Mouse (Mus musculus): Measurements from ENCODE around the gene Omp. TPM values are rescaled to one million over a fixed set of nuclear protein-coding genes. Genes with fewer than 3 reads are reported as not detected.

The Omp gene
- polyA plus RNA-seq (2014; fragmentation: Nextera tagmentation; extraction: Ambion mirVana) = 0.30 and 0.32 TPM in 2 replicates

DNA sequence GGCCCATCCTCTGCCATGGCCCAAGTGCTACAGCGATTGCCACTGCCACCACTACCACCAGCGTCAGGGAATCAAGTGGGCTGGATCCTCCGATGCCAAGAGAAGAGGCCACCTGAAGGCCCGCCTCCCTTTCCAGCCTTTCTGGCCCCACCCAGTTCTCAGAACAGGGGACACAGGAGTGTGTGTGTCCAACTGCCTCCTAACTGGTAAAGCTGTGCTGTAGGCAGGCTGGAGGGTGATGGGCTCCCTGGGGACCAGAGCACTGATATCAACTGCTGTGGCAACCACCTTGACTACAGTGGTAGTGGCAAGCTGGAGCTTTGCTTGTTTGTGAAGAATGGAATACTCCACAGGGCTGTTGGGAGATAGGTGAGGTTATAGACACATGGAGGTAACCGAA, at the start of gene Omp:
TSS of gene Omp (minus strand) at position 101 of the 400 bp plus-strand sequence.
- ATAC-seq = no peak
- no peak within 1 kb of the TSS for H3K9ac ChIP-seq (ENCODE audit: low read length)

DNA sequence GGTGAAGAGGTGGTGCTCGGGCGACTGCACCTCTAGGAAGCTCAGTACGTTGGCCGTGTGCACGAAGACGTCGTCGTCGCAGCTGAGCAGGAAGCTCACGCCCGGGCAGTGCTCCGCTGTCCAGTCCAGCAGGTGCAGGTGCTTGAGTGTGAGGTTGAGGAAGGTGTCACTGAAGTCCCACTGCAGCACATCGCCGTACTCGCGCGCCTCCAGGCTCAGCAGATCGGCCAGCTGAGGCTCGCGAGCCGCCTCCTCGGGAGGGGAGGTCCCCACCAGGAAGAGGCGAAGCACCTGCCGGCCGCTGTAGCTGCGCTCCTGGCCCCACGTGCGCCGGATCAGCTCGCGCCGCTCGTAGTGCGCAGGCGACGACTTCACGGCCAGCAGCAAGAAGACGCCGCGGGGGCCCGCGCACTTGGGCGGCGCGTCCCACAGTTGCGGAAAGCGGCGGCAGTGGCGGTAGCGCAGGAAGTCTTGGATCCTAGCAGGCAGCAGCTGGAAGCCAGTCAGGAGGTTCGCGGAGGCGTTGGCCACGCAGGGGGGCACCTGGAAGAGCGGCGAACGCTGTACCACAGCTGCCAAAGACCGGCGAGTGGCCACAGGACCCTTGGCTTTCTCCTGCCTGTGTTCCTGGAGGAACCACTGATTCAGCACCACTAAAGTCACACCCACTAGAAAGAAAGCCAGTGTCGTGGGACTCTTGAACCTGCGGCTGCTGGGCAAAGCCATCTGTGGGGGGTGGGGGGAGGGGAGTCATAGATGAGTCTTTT, 48.9 kb upstream of the Omp start:
- WGBS = 2% methylated on average over 59 of the region's 61 CpGs
- Histone ChIP-seq H3K9me3 (replicated peaks; ENCODE audit: control insufficient read depth, low read length) (no peaks in the 10 kb centered on the region), H3K9ac (ENCODE audit: low read length) (peak overlapping the region; percentile 54), H3K4me2 (ENCODE audit: low read length) (peak overlapping the region; percentile 90), H3K4me1 (ENCODE audit: control insufficient read depth, insufficient read depth, low read length) (0 out of 2 replicates have a peak, but pooled peaks cover 7% of the 10 kb centered on the region), H3K27ac (ENCODE audit: low read depth, low read length) (no peak overlapping the region), H3K36me3 (ENCODE audit: control insufficient read depth, insufficient read depth, low read length) (no peaks in the 10 kb centered on the region), H3K4me3 (ENCODE audit: low read depth, low read length) (peak overlapping the region; percentile 41), H3K27me3 (replicated peaks; ENCODE audit: control insufficient read depth, insufficient read depth, low read length) (peaks cover 45% of the 10 kb centered on the region)
- peak; percentile 50 for DNase-seq (ENCODE audit: low spot score)
- peak; percentile 61 for ATAC-seq

More for the DNA sequence above, at the start of gene Omp:
- no peaks in the 10 kb centered on the region for H3K27me3 ChIP-seq (replicated peaks; ENCODE audit: control insufficient read depth, insufficient read depth, low read length)
- 90% methylated on average over 5 of the region's 5 CpGs for WGBS
- DNase-seq (ENCODE audit: low spot score) = no peak
- H3K4me3 ChIP-seq (ENCODE audit: low read depth, low read length) = no peak within 1 kb of the TSS
- no peak within 1 kb of the TSS for H3K4me2 ChIP-seq (ENCODE audit: low read length)
- peaks cover 7% of the 10 kb centered on the region for H3K4me1 ChIP-seq (ENCODE audit: control insufficient read depth, insufficient read depth, low read length)
- 0 out of 2 replicates have a peak within 1 kb of the TSS, but pooled peaks have one; percentile 27 for H3K27ac ChIP-seq (ENCODE audit: low read depth, low read length)
- H3K9me3 ChIP-seq (replicated peaks; ENCODE audit: control insufficient read depth, low read length) = no peaks in the 10 kb centered on the region
- H3K36me3 ChIP-seq (ENCODE audit: control insufficient read depth, insufficient read depth, low read length) = 0 out of 2 replicates have a peak, but pooled peaks cover 3% of the 10 kb centered on the region

DNA sequence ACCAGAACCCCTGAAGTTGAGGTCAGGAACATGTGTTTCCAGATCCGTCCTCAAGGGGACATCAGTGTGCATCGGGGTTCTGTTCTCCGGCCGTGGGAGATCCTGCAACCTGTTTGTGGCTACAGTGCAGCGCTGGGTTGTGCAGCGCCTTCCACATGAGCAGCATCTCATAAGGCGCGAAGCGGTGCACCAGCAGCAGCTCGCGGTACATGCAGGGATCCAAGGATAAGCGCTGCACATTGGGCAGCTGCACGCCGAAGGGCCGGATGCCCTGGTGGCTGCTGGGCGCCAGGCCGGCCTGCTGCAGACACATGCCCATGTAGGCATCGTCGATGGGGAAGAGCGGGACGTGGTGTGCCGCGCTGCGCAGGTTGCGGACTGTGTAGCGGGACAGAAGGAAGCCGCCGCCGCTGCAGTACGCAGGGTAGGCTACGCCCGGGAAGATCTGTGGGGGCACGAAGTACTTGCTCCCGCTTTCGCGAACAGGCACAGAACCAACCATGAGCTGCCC, 48.3 kb upstream of the Omp start:
- peak overlapping the region; percentile 41 for H3K4me3 ChIP-seq (ENCODE audit: low read depth, low read length)
- H3K4me2 ChIP-seq (ENCODE audit: low read length) = peak overlapping the region; percentile 90
- 4% methylated on average over 36 of the region's 36 CpGs for WGBS
- H3K4me1 ChIP-seq (ENCODE audit: control insufficient read depth, insufficient read depth, low read length) = 0 out of 2 replicates have a peak, but pooled peaks cover 7% of the 10 kb centered on the region
- H3K27ac ChIP-seq (ENCODE audit: low read depth, low read length) = no peak overlapping the region
- ATAC-seq (peak; percentile 76), DNase-seq (ENCODE audit: low spot score) (peak; percentile 61)
- no peaks in the 10 kb centered on the region for H3K36me3 ChIP-seq (ENCODE audit: control insufficient read depth, insufficient read depth, low read length)
- H3K9me3 ChIP-seq (replicated peaks; ENCODE audit: control insufficient read depth, low read length) = no peaks in the 10 kb centered on the region
- H3K9ac ChIP-seq (ENCODE audit: low read length) = peak overlapping the region; percentile 54
- peaks cover 51% of the 10 kb centered on the region for H3K27me3 ChIP-seq (replicated peaks; ENCODE audit: control insufficient read depth, insufficient read depth, low read length)

DNA sequence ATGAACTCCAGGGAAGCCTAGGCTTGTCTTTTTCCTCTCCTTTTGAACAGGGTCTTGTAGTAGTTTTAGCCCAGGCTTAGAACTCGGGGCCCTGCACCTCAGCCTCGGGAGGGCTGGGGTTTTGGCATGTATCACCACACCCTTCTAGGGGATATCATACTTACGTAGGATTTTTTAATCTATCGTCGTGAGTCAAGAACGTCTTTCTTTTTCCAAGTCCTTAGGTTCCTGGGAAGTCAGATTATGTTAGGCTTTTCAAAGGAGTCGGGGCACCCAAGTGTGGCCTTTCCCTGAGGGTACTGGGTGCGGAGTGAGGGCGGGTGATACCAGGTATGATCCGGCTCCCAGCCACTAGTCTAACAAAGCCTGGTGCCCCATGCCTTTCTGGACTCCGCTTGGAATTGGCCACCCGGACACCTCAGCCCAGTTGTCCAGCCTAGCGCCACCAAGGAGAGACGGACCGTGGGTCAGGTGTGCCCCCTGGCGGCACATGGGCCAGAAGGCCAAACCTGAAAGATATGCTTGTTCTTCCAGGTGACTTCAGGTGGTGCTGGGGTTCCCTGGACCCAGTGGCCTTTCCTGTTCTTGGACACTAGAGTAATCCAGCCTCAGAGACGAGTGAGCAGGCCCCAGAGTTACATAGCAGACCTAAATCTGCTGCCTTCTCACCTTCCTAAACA, 46.4 kb upstream of the Omp start:
- Histone ChIP-seq H3K36me3 (ENCODE audit: control insufficient read depth, insufficient read depth, low read length) (no peaks in the 10 kb centered on the region), H3K9me3 (replicated peaks; ENCODE audit: control insufficient read depth, low read length) (no peaks in the 10 kb centered on the region), H3K27ac (ENCODE audit: low read depth, low read length) (no peak overlapping the region), H3K4me1 (ENCODE audit: control insufficient read depth, insufficient read depth, low read length) (0 out of 2 replicates have a peak, but pooled peaks cover 8% of the 10 kb centered on the region), H3K4me2 (ENCODE audit: low read length) (no peak overlapping the region), H3K27me3 (replicated peaks; ENCODE audit: control insufficient read depth, insufficient read depth, low read length) (peaks cover 51% of the 10 kb centered on the region), H3K9ac (ENCODE audit: low read length) (no peak overlapping the region), H3K4me3 (ENCODE audit: low read depth, low read length) (no peak overlapping the region)
- 68% methylated on average over 17 of the region's 17 CpGs for WGBS
- no peak for ATAC-seq
- no peak for DNase-seq (ENCODE audit: low spot score)

DNA sequence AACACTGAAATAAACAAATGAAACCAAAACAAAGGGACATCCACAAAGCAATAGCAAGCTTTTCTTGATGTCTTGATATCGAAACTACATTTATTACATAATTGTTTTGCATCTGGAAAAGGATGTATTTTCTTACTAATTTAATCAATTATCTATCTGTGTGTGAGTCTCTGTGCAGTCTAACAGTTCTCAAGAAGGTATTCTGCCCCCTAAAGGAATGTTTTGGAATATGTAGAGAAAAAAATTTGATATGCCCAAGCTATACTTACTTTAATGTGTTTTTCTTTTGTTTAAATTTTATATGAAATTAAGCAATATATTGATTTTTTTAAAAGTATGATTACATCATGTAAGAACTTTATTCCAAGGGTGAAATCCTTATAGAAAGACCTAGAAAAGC, 45.3 kb upstream of the Omp start:
- Histone ChIP-seq H3K27ac (ENCODE audit: low read depth, low read length) (no peak overlapping the region), H3K27me3 (replicated peaks; ENCODE audit: control insufficient read depth, insufficient read depth, low read length) (peaks cover 44% of the 10 kb centered on the region), H3K9me3 (replicated peaks; ENCODE audit: control insufficient read depth, low read length) (no peaks in the 10 kb centered on the region), H3K4me3 (ENCODE audit: low read depth, low read length) (no peak overlapping the region), H3K4me2 (ENCODE audit: low read length) (no peak overlapping the region), H3K36me3 (ENCODE audit: control insufficient read depth, insufficient read depth, low read length) (no peaks in the 10 kb centered on the region), H3K9ac (ENCODE audit: low read length) (no peak overlapping the region), H3K4me1 (ENCODE audit: control insufficient read depth, insufficient read depth, low read length) (peaks cover 15% of the 10 kb centered on the region; the same call in 1 of the 2 replicates)
- ATAC-seq (no peak), DNase-seq (ENCODE audit: low spot score) (peak; percentile 41)
- WGBS = 91% methylated on average over 1 of the region's 1 CpGs

DNA sequence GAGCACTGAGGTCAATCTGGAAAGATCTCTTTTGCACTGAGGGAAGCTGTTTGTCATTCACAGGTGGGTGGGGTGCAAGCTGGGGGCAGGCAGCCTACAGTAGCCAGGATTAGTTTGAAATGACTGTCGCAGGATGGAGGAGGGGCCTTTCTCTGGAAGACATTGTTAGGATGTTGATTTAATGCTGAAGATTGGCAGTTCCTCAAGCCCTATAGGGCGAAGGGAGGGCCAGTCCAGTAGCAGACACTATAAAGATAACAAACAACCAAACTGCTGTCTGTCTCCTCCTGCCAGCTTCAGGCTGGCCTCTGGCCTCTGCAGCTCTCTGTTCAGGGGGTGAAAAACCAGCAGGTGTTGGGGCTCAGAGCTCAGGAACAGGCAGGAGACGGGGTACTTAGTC, 44.4 kb upstream of the Omp start:
- 47% methylated on average over 3 of the region's 3 CpGs for WGBS
- no peaks in the 10 kb centered on the region for H3K36me3 ChIP-seq (ENCODE audit: control insufficient read depth, insufficient read depth, low read length)

DNA sequence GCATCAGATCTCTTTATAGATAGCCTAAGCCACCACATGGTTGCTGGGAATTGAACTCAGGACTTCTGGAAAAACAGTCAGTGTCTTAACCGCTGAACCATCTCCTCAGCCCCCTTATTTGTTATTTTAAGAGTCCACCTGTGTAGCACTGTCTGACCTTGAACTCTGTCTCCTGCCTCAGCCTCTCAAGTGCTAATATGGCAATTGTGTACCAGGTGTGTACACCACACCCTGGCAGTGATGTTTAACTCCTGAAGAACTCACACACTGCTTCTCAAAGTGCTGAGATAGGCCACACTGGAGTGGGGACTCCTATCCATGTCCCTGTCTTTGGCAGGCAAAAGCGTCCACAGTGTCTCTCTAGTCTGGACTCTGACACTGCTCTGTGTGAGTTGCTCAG, 43.4 kb upstream of the Omp start:
- H3K27ac ChIP-seq (ENCODE audit: low read depth, low read length) = no peak overlapping the region
- ATAC-seq (no peak), DNase-seq (ENCODE audit: low spot score) (no peak)
- H3K36me3 ChIP-seq (ENCODE audit: control insufficient read depth, insufficient read depth, low read length) = no peaks in the 10 kb centered on the region
- no peak overlapping the region for H3K4me2 ChIP-seq (ENCODE audit: low read length)
- peaks cover 14% of the 10 kb centered on the region for H3K4me1 ChIP-seq (ENCODE audit: control insufficient read depth, insufficient read depth, low read length)
- peaks cover 40% of the 10 kb centered on the region for H3K27me3 ChIP-seq (replicated peaks; ENCODE audit: control insufficient read depth, insufficient read depth, low read length)
- 88% methylated on average over 2 of the region's 2 CpGs for WGBS
- H3K9me3 ChIP-seq (replicated peaks; ENCODE audit: control insufficient read depth, low read length) = no peaks in the 10 kb centered on the region
- H3K4me3 ChIP-seq (ENCODE audit: low read depth, low read length) = no peak overlapping the region
- no peak overlapping the region for H3K9ac ChIP-seq (ENCODE audit: low read length)

More for the DNA sequence above, 44.4 kb upstream of the Omp start:
- H3K4me3 ChIP-seq (ENCODE audit: low read depth, low read length) = no peak overlapping the region
- DNase-seq (ENCODE audit: low spot score) = no peak
- peaks cover 40% of the 10 kb centered on the region for H3K27me3 ChIP-seq (replicated peaks; ENCODE audit: control insufficient read depth, insufficient read depth, low read length)
- H3K4me2 ChIP-seq (ENCODE audit: low read length) = no peak overlapping the region
- H3K27ac ChIP-seq (ENCODE audit: low read depth, low read length) = no peak overlapping the region
- peaks cover 18% of the 10 kb centered on the region for H3K4me1 ChIP-seq (ENCODE audit: control insufficient read depth, insufficient read depth, low read length)
- ATAC-seq = no peak
- H3K9ac ChIP-seq (ENCODE audit: low read length) = no peak overlapping the region
- no peaks in the 10 kb centered on the region for H3K9me3 ChIP-seq (replicated peaks; ENCODE audit: control insufficient read depth, low read length)

DNA sequence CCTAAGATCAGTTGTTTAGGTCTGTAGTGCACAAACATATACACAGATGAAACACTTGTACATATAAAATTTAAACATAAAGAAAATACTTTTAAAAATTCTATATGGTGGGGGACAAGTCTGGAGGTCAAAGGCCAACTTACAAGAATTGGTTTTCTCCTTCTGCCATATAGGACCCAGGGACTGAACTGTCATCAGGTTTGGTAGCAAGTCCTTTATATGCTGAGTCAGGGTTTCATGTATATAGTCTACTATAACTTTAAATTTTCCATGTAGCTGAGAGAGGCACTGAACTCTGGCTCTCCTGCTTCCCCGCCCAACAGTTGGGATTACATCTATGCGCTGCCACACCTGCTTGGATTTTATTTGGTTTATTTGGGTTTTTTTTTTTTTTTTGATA, 42.9 kb upstream of the Omp start:
- H3K9me3 ChIP-seq (replicated peaks; ENCODE audit: control insufficient read depth, low read length) = no peaks in the 10 kb centered on the region
- H3K4me1 ChIP-seq (ENCODE audit: control insufficient read depth, insufficient read depth, low read length) = peaks cover 13% of the 10 kb centered on the region
- no peak overlapping the region for H3K4me3 ChIP-seq (ENCODE audit: low read depth, low read length)
- H3K27me3 ChIP-seq (replicated peaks; ENCODE audit: control insufficient read depth, insufficient read depth, low read length) = peaks cover 35% of the 10 kb centered on the region
- ATAC-seq (no peak), DNase-seq (ENCODE audit: low spot score) (no peak)
- H3K27ac ChIP-seq (ENCODE audit: low read depth, low read length) = no peak overlapping the region
- H3K36me3 ChIP-seq (ENCODE audit: control insufficient read depth, insufficient read depth, low read length) = no peaks in the 10 kb centered on the region
- H3K9ac ChIP-seq (ENCODE audit: low read length) = no peak overlapping the region
- 95% methylated on average over 2 of the region's 2 CpGs for WGBS
- no peak overlapping the region for H3K4me2 ChIP-seq (ENCODE audit: low read length)
